Mouse (Mus musculus): ENCODE results near the gene Car2.

- TF ChIP-seq CTCF (IDR thresholded peaks at IDR 0.05; ENCODE audit: extremely low read depth, insufficient read depth, low read length), result no peak
- no peak for TF ChIP-seq POLR2A (IDR thresholded peaks at IDR 0.05; ENCODE audit: extremely low read depth, insufficient read depth, low read length)
These were observed 31.6 kb upstream of the Car2 start for GRCm38 (mm10) chr3:14854446-14854845.

All from cortical plate, adult 2 months (tissue).